Mouse (Mus musculus) layer of hippocampus, adult 9-11 months (tissue): Measurements from ENCODE around the gene P3h3.
"Not testable (repeated sequence)": the region's sequence is repeated elsewhere in the genome, so short reads cannot be mapped to it uniquely, and the experiment has no call there.

Source experiments
- DNase-seq: peaks from one replicate; pipeline ENCODE4 v3.0.0; 2022

P3h3 gene

GRCm38 (mm10) chr6:124808358-124809012, 49.1 kb downstream of the P3h3 start, which contains the start of gene Spsb2:
Gene Spsb2 (plus strand): TSS chr6:124808661.
- DNase-seq = peak; percentile 54

DNA sequence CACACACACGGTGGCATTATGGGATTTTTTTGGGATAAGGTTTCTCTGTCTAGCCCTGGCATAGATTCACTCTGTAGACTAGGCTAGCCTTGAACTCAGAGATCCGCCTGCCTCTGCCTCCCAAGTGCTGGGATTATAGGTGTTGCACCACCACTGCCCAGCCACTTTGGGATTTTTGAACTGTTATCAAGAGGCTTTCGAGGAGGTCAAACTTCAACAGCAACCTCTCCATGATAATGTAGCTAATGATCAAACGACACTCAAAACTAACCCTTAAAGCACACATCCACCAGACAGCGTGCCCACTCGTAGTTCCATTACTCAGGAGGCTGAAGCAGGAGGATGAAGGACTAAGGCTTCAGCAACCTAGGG, 49.6 kb downstream of the P3h3 start:
- DNase-seq = peak; percentile 12

DNA sequence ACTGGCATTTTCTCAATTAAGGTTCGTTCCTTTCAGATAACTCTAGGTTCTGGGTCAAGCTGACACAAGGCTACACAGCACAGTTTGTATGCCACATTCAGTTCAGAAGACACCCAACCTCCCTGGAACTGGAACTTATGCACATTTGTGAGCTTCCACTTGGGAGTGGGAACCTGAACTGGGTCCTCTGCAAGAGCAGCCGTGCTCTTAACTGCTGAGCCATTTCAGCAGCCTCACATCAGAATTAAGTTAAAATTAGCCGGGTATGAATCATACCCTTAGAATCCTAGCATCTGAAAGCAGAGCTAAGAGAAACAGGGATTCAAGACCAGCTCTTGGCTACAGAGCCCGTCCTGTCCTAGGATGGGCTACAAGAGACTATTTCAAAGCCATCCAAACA, 50.2 kb downstream of the P3h3 start:
- no peak for DNase-seq

GRCm38 (mm10) chr6:124806446-124807140, 51.0 kb downstream of the P3h3 start:
- no peak for DNase-seq

DNA sequence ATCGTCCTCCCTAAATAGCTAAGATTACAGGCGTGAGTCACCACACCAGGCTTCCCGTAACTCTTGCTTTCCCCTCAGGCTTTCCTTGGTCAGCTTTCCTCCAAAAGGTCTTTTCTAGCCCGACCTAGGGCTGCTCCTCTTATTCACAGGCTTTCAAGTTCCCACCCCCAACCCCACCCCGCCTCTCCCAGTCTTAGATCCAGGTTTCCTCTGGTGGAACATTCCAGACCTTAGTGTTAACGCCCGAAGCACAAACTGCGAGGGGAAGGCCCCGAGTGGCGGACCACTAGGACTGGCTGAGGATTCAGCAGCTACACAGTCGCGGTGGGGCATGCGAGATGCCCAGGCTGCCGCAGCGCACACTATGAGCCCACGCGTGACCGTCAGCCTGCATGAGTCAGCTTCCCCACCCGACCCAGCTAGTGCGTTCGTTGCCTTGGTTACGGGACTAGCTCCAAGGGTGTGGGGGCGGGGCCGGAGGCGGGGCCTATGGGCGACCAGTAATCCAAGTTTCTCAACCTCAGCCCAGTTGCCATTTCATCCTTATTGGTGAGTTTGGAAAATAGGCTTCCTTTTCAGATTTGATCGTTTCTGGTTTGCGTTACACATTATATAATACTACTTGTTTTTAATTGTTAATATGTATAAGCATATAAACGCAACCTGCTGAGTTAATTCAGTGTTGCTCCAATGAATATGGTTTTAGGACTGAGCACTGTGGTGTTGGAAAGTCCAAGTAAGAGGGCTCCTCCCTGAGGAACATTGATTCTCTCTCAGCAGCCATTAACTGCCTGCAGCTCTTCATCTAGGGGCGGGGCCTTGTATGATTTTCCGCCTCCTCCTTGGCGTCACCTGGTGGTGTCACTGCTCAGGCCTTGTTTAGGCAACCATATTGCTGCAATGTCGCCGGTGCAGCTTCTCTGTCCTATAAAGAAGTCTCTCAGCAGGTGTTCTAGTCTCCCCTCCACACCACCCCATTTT, 51.9 kb downstream of the P3h3 start:
- DNase-seq = peak; percentile 97

GRCm38 (mm10) chr6:124804341-124804740, 53.2 kb downstream of the P3h3 start:
- no peak for DNase-seq

DNA sequence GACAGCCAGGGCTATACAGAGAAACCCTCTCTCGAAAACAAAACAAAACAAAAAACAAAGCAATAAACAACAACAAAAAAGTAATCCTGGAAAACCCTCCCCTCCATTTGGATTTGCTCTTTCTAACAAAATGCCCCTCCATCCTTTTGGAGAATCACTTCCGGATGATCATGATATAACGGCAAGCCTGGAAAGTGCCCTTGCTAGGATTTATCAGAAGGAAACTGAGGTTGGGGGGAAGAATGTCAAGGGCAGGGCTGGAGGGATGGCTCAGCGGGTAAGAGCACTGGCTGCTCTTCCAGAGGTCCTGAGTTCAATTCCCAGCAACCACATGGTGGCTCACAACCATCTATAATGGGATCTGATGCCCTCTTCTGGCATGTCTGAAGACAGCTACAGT, 53.9 kb downstream of the P3h3 start:
- not testable (repeated sequence) for DNase-seq

- no peak for DNase-seq
Observed at GRCm38 (mm10) chr6:124803061-124803460, 54.5 kb downstream of the P3h3 start.

- DNase-seq = not testable (repeated sequence)
Observed at GRCm38 (mm10) chr6:124802400-124802799, 55.2 kb downstream of the P3h3 start.

GRCm38 (mm10) chr6:124796200-124796599, 61.4 kb downstream of the P3h3 start:
- no peak for DNase-seq

- DNase-seq = no peak
Observed at GRCm38 (mm10) chr6:124795781-124796180, 61.8 kb downstream of the P3h3 start.

GRCm38 (mm10) chr6:124791911-124792310, 65.6 kb downstream of the P3h3 start:
- DNase-seq = no peak
